Mouse (Mus musculus): ENCODE data around the gene Hspa2. TPM values are rescaled to one million over a fixed set of nuclear protein-coding genes. Genes with fewer than 3 reads are reported as not detected.

The Hspa2 gene
- 1 to 10 TPM; 5.4 to 6.2 TPM for total RNA-seq (2021)
- long read RNA-seq, experiment 1, transcript Hspa2-202 (1 exons, 2,526 nt), result major isoform, 9 of 9 reads
- long read RNA-seq, experiment 1, partial matches to known transcripts, result 0 of 9 reads
- long read RNA-seq, experiment 1, other reads (novel, unspliced or antisense), result 0 of 9 reads
- long read RNA-seq, experiment 2, transcript Hspa2-202 (1 exons, 2,526 nt), result major isoform, 6 of 6 reads
- long read RNA-seq, experiment 2, partial matches to known transcripts, result 0 of 6 reads
- long read RNA-seq, experiment 2, other reads (novel, unspliced or antisense), result 0 of 6 reads

- peak; percentile 100 for DNase-seq
Measured at GRCm38 (mm10) chr12:76403886-76404537, at the start of gene Hspa2. Gene Hspa2 (plus strand): TSS chr12:76404176.

- no peak for DNase-seq
Measured at GRCm38 (mm10) chr12:76360868-76361267, 43.1 kb upstream of the Hspa2 start.

- DNase-seq, result no peak
Measured at GRCm38 (mm10) chr12:76361405-76362302, 42.3 kb upstream of the Hspa2 start.

GRCm38 (mm10) chr12:76362303-76362676, 41.7 kb upstream of the Hspa2 start:
- no peak for DNase-seq

GRCm38 (mm10) chr12:76366276-76366675, 37.7 kb upstream of the Hspa2 start:
- no peak for DNase-seq

GRCm38 (mm10) chr12:76367096-76367995, 36.6 kb upstream of the Hspa2 start:
- peak; percentile 43 to 48 for DNase-seq

- DNase-seq, result peak in 1 of 2 experiments; percentile 30
Measured at GRCm38 (mm10) chr12:76368201-76368789, 35.7 kb upstream of the Hspa2 start.

- DNase-seq, result no peak
Measured at GRCm38 (mm10) chr12:76368790-76369205, 35.2 kb upstream of the Hspa2 start.

- peak; percentile 82 to 89 for DNase-seq
Measured at GRCm38 (mm10) chr12:76369206-76369977, 34.6 kb upstream of the Hspa2 start, which contains the start of gene Zbtb25. Gene Zbtb25 (minus strand): TSS chr12:76369602.

- peak; percentile 83 to 86 for DNase-seq
Measured at GRCm38 (mm10) chr12:76369978-76370830, 33.8 kb upstream of the Hspa2 start, which contains the start of gene Zbtb1. Gene Zbtb1 (plus strand): TSS chr12:76370266.

- peak; percentile 84 to 90 for DNase-seq
Measured at GRCm38 (mm10) chr12:76370831-76371571, 33.0 kb upstream of the Hspa2 start.

- no peak for DNase-seq
Measured at GRCm38 (mm10) chr12:76372046-76372445, 31.9 kb upstream of the Hspa2 start.

GRCm38 (mm10) chr12:76372881-76373818, 30.8 kb upstream of the Hspa2 start:
- DNase-seq, result no peak

- DNase-seq, result no peak
Measured at GRCm38 (mm10) chr12:76373991-76374390, 30.0 kb upstream of the Hspa2 start.

- DNase-seq, result no peak
Measured at GRCm38 (mm10) chr12:76374911-76375310, 29.1 kb upstream of the Hspa2 start.

GRCm38 (mm10) chr12:76375506-76375905, 28.5 kb upstream of the Hspa2 start:
- no peak for DNase-seq

GRCm38 (mm10) chr12:76376649-76377048, 27.3 kb upstream of the Hspa2 start:
- DNase-seq, result peak; percentile 33 to 44

All from heart, adult 18-20 months (tissue).